Mouse (Mus musculus): Measurements from ENCODE around the gene Gm21900.
"Not testable (repeated sequence)": the region's sequence is repeated elsewhere in the genome, so short reads cannot be mapped to it uniquely, and the experiment has no call there.

The Gm21900 gene

DNA sequence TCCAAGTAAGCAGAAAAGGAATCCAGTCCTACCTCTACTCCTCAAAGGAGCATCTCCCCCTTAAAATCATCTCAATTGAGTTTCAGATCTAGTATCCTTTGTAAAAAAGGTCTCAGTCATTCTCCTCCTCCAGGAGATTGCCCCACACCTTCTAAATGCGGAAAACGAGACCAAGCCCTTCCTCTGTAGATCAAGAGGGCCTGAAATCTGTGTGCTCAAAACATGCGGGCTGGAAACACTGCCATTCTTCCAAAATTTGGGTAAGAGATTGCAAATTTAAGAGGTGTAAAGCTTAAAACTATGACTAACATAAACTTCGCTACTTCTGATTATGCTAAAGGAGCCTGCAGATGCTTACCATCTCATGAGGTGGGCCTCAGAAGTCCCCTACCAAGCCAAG lies at the start of gene Gm21900:
Gm21900 (plus strand) TSS at position 301 of the 400 bp plus-strand sequence.
- DNase-seq (ENCODE audit: low read depth, low spot score): not testable (repeated sequence)

DNA sequence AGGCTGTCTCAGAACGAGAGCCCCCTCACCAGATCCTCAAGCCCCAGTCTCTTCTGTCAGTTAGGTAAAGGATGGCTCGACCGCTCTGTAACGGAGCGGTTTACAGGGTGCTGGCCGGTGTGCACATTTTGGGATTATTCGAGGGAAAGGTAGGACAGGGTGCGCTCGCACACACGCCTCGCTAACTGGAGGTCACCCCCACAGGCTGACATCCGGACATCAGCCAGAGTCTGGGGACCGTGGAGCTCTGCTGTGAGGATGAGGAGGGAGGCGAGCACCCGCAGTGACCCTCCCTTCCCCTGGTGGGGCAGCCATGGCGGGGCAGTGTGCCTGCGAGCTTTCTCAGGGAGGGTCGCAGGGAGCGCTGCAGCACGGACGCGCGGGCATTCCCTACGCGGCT lies 27.4 kb downstream of the Gm21900 start:
- not testable (repeated sequence) for DNase-seq (ENCODE audit: low read depth, low spot score)

Measured in embryo, embryonic 11.5 days (tissue).